Mouse (Mus musculus): ENCODE measurements around the gene Olfr1215. TPM values are rescaled to one million over a fixed set of nuclear protein-coding genes. Genes with fewer than 3 reads are reported as not detected.

Olfr1215 gene
- polyA plus RNA-seq (2017; shearing (Covaris generic)), result 0.15 TPM

DNA sequence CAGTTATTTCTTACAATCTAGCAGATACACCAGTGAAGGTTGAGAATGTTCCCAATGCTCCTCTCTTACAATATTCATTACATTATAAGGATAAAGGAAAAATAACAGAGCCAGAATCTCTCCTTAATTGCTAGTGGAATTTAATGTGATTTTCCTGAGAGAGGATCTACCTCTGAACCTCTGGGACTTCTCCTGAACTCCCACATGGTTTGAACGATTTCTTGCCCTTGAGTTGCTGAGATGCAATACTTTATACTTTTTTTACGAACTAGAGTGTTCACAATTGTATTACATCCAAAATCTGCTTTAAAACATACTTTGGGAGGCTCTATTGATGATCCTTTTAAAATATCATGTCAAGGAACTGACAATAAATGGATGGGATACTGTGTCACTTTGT, at the start of gene Olfr1215:
Gene Olfr1215, minus strand, starts transcription at position 101 of the 400 bp plus-strand sequence.

DNA sequence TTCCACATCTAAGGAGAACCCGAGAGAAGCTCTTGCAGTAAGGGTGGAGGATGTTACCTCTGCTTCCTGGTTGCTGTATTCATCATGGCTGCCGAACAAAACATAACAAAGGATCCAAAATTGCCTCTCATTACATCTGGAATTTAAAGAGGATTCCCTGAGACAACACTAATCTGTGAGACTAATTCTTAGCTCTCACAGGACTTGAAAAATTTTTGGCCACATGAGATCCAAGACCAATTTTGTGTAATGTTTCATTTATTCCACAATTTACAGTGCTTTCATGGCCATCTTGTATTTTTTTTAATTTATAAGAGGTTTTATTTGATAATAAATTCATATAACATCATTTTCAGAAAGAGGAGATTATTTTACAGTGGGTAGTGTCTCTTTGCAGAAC, 25.2 kb upstream of the Olfr1215 start, which contains the start of gene Olfr1217:
Gene Olfr1217, minus strand, starts transcription at position 101 of the 400 bp plus-strand sequence.

DNA sequence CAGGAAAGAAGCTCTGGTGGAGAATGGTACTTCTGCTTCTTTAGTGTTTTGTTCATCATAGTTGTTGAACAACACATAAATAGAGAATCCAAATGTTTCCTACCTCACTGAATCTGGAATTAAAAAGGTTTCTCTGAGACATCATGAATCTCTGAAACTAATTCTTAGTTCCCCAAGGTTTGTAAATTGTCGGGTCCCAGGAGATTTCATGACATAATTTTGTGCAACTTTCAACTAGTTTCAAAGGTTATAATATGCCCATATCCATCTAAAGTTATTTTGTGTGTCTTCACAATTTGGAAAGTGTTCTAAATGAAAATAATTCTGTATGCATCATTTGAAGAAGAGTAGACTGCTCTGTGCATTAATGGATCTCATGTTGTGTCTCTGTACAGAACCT, 11.5 kb upstream of the Olfr1215 start, which contains the start of gene Olfr1216:
Gene Olfr1216, minus strand, starts transcription at position 101 of the 400 bp plus-strand sequence.

DNA sequence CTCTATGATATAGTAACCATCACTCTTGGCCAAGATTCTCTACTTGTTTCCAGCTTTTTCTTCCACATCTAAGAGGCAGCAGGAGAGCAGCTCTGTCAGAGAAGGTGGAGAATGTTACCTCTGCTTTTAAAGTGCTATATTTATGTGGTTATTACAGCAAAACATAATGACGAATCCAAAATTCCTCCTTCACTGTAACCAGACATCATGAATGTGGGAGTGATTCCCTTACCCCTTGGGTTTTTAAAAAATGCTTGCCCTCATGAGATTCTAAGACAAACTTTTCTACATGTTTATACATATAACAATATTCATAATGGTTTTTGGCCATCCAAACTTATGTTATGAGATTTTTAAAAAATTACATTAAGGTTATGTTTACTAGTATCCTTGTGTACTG, 14.2 kb downstream of the Olfr1215 start, which contains the start of gene Olfr1214:
Gene Olfr1214, minus strand, starts transcription at position 101 of the 400 bp plus-strand sequence.

DNA sequence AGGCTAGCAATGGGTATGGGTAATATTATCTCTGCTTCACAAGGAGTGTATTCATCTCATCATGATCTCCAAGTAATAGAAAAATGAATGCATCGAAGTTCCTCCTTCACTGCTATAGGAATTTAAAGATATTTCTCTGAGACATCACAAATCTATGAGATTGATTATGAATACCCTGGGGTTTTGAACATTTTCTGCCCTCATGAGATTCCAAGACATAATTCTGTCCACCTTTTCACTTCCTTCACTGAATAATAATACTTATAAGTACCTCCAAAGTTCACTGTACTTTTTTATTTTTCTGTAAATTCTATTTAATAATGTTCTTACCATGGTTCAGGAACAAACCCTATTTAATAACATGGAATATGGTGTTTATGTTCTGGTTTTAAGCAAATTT, 26.6 kb downstream of the Olfr1215 start, which contains the start of gene Gm13762:
Gene Gm13762, minus strand, starts transcription at position 101 of the 400 bp plus-strand sequence.

DNA sequence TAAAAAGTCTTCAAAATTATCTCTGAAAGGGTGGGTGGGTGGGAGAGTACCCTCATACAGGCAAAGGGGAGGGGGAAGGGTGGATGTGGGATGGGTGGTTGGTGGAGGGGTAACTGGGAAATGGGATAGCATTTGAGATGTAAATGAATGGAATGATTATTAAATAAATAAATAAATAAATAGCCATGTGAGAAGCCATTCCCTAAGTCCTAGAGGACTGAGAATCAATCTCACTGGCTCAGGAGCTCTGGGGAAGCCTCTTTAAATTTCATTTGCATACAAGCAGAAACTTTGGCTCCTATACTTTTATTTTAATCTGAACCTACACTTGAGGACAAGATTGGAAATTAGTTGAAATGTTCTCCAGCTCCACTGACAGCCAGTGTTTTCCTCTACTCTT, 53.1 kb downstream of the Olfr1215 start, which contains the start of gene Olfr1212:
Gene Olfr1212, plus strand, starts transcription at position 301 of the 400 bp plus-strand sequence.

Other genes starting within 250 kb of the Olfr1215 start
- gene Olfr1199, start 246.5 kb downstream of the Olfr1215 start, polyA plus RNA-seq (2017; shearing (Covaris generic)), result not detected
- gene Olfr1200, start 236.5 kb downstream of the Olfr1215 start, polyA plus RNA-seq (2017; shearing (Covaris generic)), result not detected
- not detected for gene Olfr1201, start 213.9 kb downstream of the Olfr1215 start, polyA plus RNA-seq (2017; shearing (Covaris generic))
- gene Olfr1202, start 192.5 kb downstream of the Olfr1215 start, polyA plus RNA-seq (2017; shearing (Covaris generic)), result not detected
- not detected for gene Olfr1205, start 177.2 kb downstream of the Olfr1215 start, polyA plus RNA-seq (2017; shearing (Covaris generic))
- not detected for gene Olfr1204, start 157.7 kb downstream of the Olfr1215 start, polyA plus RNA-seq (2017; shearing (Covaris generic))
- not detected for gene Olfr1206, start 143.7 kb downstream of the Olfr1215 start, polyA plus RNA-seq (2017; shearing (Covaris generic))
- gene Olfr1208, start 104.7 kb downstream of the Olfr1215 start, polyA plus RNA-seq (2017; shearing (Covaris generic)), result not detected
- gene Olfr1209, start 91.8 kb downstream of the Olfr1215 start, polyA plus RNA-seq (2017; shearing (Covaris generic)), result not detected
- not detected for gene Olfr1211, start 68.9 kb downstream of the Olfr1215 start, polyA plus RNA-seq (2017; shearing (Covaris generic))
- gene Olfr1212, start 53.0 kb downstream of the Olfr1215 start, polyA plus RNA-seq (2017; shearing (Covaris generic)), result not detected
- gene Gm13762, start 26.7 kb downstream of the Olfr1215 start, polyA plus RNA-seq (2017; shearing (Covaris generic)), result not detected
- gene Olfr1214, start 14.3 kb downstream of the Olfr1215 start, polyA plus RNA-seq (2017; shearing (Covaris generic)), result not detected
- gene Olfr1216, start 11.4 kb upstream of the Olfr1215 start, polyA plus RNA-seq (2017; shearing (Covaris generic)), result not detected
- not detected for gene Olfr1217, start 25.1 kb upstream of the Olfr1215 start, polyA plus RNA-seq (2017; shearing (Covaris generic))
- gene Olfr1218, start 54.2 kb upstream of the Olfr1215 start, polyA plus RNA-seq (2017; shearing (Covaris generic)), result not detected
- not detected for gene Olfr1219, start 76.5 kb upstream of the Olfr1215 start, polyA plus RNA-seq (2017; shearing (Covaris generic))
- gene Olfr1220, start 99.9 kb upstream of the Olfr1215 start, polyA plus RNA-seq (2017; shearing (Covaris generic)), result 0.15 TPM
- gene Olfr1221, start 110.3 kb upstream of the Olfr1215 start, polyA plus RNA-seq (2017; shearing (Covaris generic)), result not detected
- gene Olfr1222, start 126.1 kb upstream of the Olfr1215 start, polyA plus RNA-seq (2017; shearing (Covaris generic)), result not detected
- not detected for gene Olfr1223, start 144.6 kb upstream of the Olfr1215 start, polyA plus RNA-seq (2017; shearing (Covaris generic))
- gene Olfr1224-ps1, start 157.1 kb upstream of the Olfr1215 start, polyA plus RNA-seq (2017; shearing (Covaris generic)), result not detected
- not detected for gene Olfr1225, start 167.7 kb upstream of the Olfr1215 start, polyA plus RNA-seq (2017; shearing (Covaris generic))
- 0.10 TPM for gene Olfr1226, start 193.1 kb upstream of the Olfr1215 start, polyA plus RNA-seq (2017; shearing (Covaris generic))
- gene Olfr1228, start 247.1 kb upstream of the Olfr1215 start, polyA plus RNA-seq (2017; shearing (Covaris generic)), result not detected

Measured in effector memory CD4-positive, alpha-beta T cell, adult 7 months (primary cell).